Mouse (Mus musculus) erythroblast, embryonic 14.5 days (primary cell): ENCODE data around the gene Pola1.

ENCODE experiments used
- GATA1 ChIP-seq: IDR thresholded peaks from 2 replicates; pipeline ENCODE4 v1.6.1; 2012; ENCODE audit warnings: low read length, inconsistent platforms, mixed read lengths
- TAL1 ChIP-seq: IDR thresholded peaks from 3 replicates; pipeline ENCODE4 v1.6.1; 2012; ENCODE audit warnings: low read length, inconsistent platforms, mixed read lengths

GRCm38 (mm10) chrX:93319979-93320378 is 312.0 kb downstream of the Pola1 start:
- TF ChIP-seq GATA1 (no peak), TAL1 (no peak)
